Comparison of ENCODE assay signal across 16 mouse cellular contexts in genomic region chr4:154488031-154488430, GRCm38 (mm10).
DNase-seq lines count a peak whose midpoint lies in the region; ATAC-seq and TF ChIP-seq lines count a peak whose summit lies in the region.
"Had no signal": no experiment of that assay in that cellular context is flagged by ENCODE, and none has a peak within 500 bp of the region (broad histone marks: within the 10 kb centered on the region; RNA-seq: fewer than 3 reads in every experiment).

No protein-coding gene starts in this region.

- H3K9ac ChIP-seq in heart, embryonic 15.5 days, result 0 out of 2 replicates have a peak overlapping the region, but pooled peaks have one; percentile 2
- no peak overlapping the region for H3K9ac ChIP-seq in embryonic facial prominence, embryonic 13.5 days
- H3K9ac ChIP-seq in limb, embryonic 11.5 days (ENCODE audit: low read length), result no peak overlapping the region
- H3K9ac ChIP-seq: hindbrain, embryonic 12.5 days; liver, embryonic 15.5 days had no signal

- no peak overlapping the region for H3K4me2 ChIP-seq in heart, embryonic 15.5 days
- no peak overlapping the region for H3K4me2 ChIP-seq in embryonic facial prominence, embryonic 13.5 days
- H3K4me2 ChIP-seq in limb, embryonic 11.5 days (ENCODE audit: low read depth, severe bottlenecking), result no peak overlapping the region
- H3K4me2 ChIP-seq: hindbrain, embryonic 12.5 days; liver, embryonic 15.5 days had no signal

- H3K9me3 ChIP-seq in heart, embryonic 15.5 days (replicated peaks), result no peaks in the 10 kb centered on the region
- no peaks in the 10 kb centered on the region for H3K9me3 ChIP-seq in embryonic facial prominence, embryonic 13.5 days
- H3K9me3 ChIP-seq in limb, embryonic 11.5 days (ENCODE audit: control insufficient read depth, low read length), result no peaks in the 10 kb centered on the region
- H3K9me3 ChIP-seq: hindbrain, embryonic 12.5 days; liver, embryonic 15.5 days had no signal

- intact Hi-C loops in heart, postnatal 10 days (cut with DNase I), result no loop called here

- no peak for TF ChIP-seq POLR2A in brain, embryonic 14.5 days (IDR thresholded peaks at IDR 0.05; ENCODE audit: borderline replicate concordance, extremely low read depth, insufficient read depth, insufficient read length, poor library complexity, severe bottlenecking)

- peak overlapping the region; percentile 37; the same call in 1 of the 2 replicates for H3K27ac ChIP-seq in heart, embryonic 15.5 days
- peak overlapping the region; percentile 7 for H3K27ac ChIP-seq in embryonic facial prominence, embryonic 13.5 days
- H3K27ac ChIP-seq in limb, embryonic 11.5 days (replicated peaks; ENCODE audit: low read depth, low read length), result peak overlapping the region; percentile 0; the same call in 1 of the 2 replicates
- H3K27ac ChIP-seq: hindbrain, embryonic 12.5 days; left cerebral cortex, adult 2 months; liver, embryonic 15.5 days had no signal

- H3K27me3 ChIP-seq in heart, embryonic 15.5 days, result 0 out of 2 replicates have a peak, but pooled peaks cover 6% of the 10 kb centered on the region
- H3K27me3 ChIP-seq in embryonic facial prominence, embryonic 13.5 days, result peaks cover 54% of the 10 kb centered on the region
- H3K27me3 ChIP-seq in limb, embryonic 11.5 days (ENCODE audit: control insufficient read depth, insufficient read depth, low read length), result no peaks in the 10 kb centered on the region
- H3K27me3 ChIP-seq: liver, embryonic 15.5 days had no signal

- H3K4me3 ChIP-seq in heart, embryonic 15.5 days, result no peak overlapping the region
- no peak overlapping the region for H3K4me3 ChIP-seq in embryonic facial prominence, embryonic 13.5 days
- no peak overlapping the region for H3K4me3 ChIP-seq in limb, embryonic 11.5 days (ENCODE audit: low read depth, low read length)
- H3K4me3 ChIP-seq: erythroblast, embryonic 14.5 days; hindbrain, embryonic 12.5 days; left cerebral cortex, adult 2 months; liver, embryonic 15.5 days had no signal

- H3K4me1 ChIP-seq in heart, embryonic 15.5 days (replicated peaks), result peaks cover 54% of the 10 kb centered on the region
- H3K4me1 ChIP-seq in embryonic facial prominence, embryonic 13.5 days, result peaks cover 40% of the 10 kb centered on the region
- H3K4me1 ChIP-seq in limb, embryonic 11.5 days (ENCODE audit: control insufficient read depth, insufficient read depth, low read length), result peaks cover 37% of the 10 kb centered on the region

- no peaks in the 10 kb centered on the region for H3K36me3 ChIP-seq in heart, embryonic 15.5 days
- H3K36me3 ChIP-seq in embryonic facial prominence, embryonic 13.5 days, result no peaks in the 10 kb centered on the region
- H3K36me3 ChIP-seq in limb, embryonic 11.5 days (ENCODE audit: control insufficient read depth, insufficient read depth, low read length), result no peaks in the 10 kb centered on the region
- H3K36me3 ChIP-seq: hindbrain, embryonic 12.5 days; liver, embryonic 15.5 days had no signal

- no peak for TF ChIP-seq CTCF in brain, embryonic 14.5 days (IDR thresholded peaks at IDR 0.05; ENCODE audit: borderline replicate concordance, extremely low read depth, insufficient read depth, insufficient read length)

- 0 out of 2 replicates have a peak, but pooled peaks have one; percentile 41 for ATAC-seq in heart, embryonic 15.5 days (replicated peaks; ENCODE audit: insufficient number of reproducible peaks, insufficient read depth, low FRiP score, low read depth)
- 0 out of 2 replicates have a peak, but pooled peaks have one; percentile 57 for ATAC-seq in embryonic facial prominence, embryonic 13.5 days (ENCODE audit: insufficient number of reproducible peaks, insufficient read depth, low FRiP score, low TSS enrichment, low read depth)
- ATAC-seq in limb, embryonic 11.5 days (ENCODE audit: insufficient number of reproducible peaks, low FRiP score, low TSS enrichment, low read depth), result peak; percentile 77
- ATAC-seq: CD4-positive, CD25-positive, alpha-beta regulatory T cell, adult 4 months had no signal

- WGBS in heart, embryonic 15.5 days, result 27% methylated on average over 5 of the region's 5 CpGs
- WGBS in embryonic facial prominence, embryonic 13.5 days, result 5% methylated on average over 5 of the region's 5 CpGs
- 6% methylated on average over 5 of the region's 5 CpGs for WGBS in limb, embryonic 11.5 days

- DNase-seq in heart, postnatal 10 days, result no peak
- DNase-seq in brain, embryonic 14.5 days (ENCODE audit: low read depth), result peak; percentile 82
- peak; percentile 65 for DNase-seq in limb, embryonic 11.5 days (ENCODE audit: low spot score)
- no peak for DNase-seq in frontal cortex, adult 2 months (ENCODE audit: extremely low spot score in 1 of 2, low spot score in 1 of 2)
- no peak for DNase-seq in frontal cortex, postnatal 14 days (ENCODE audit: low spot score in 2 of 2)
- DNase-seq: cerebellum, adult 9-11 months; gastrocnemius, postnatal 10 days; kidney, adult 18-20 months; thymus, postnatal 25 days had no signal

Comparison
In these comparisons a context has a peak if more than half of its experiments do, and no peak if none do; other contexts are left out.
1. DNase-seq: peak in brain, embryonic 14.5 days (single experiment) and limb, embryonic 11.5 days (single experiment); none in heart, postnatal 10 days (0 of 2), frontal cortex, adult 2 months (0 of 2) and frontal cortex, postnatal 14 days (0 of 2).
2. Peak in every context shown above with its lines, with median percentiles within 50 percentile points of each other: ATAC-seq and H3K27ac ChIP-seq.